Mouse (Mus musculus) megakaryocyte-erythroid progenitor cell, adult 5-6 weeks (primary cell): ENCODE data around the gene Cep164. TPM values are rescaled to one million over a fixed set of nuclear protein-coding genes. Genes with fewer than 3 reads are reported as not detected.
"Not testable (repeated sequence)": the region's sequence is repeated elsewhere in the genome, so short reads cannot be mapped to it uniquely, and the experiment has no call there.

Source experiments
- ATAC-seq: replicated peaks from 2 replicates; pipeline ENCODE4 v1.8.0; 2016; ENCODE audit warnings: mild to moderate bottlenecking, inconsistent platforms; ENCODE audit not compliant: severe bottlenecking, poor library complexity, low FRiP score, low TSS enrichment
- total RNA-seq, 2 experiments: library from RNA; stranded (forward) in 1 of 2; stranded (reverse) in 1 of 2; fragments of 200-1000, 215-1000 nt in 1 of 2; fragments of >200 nt in 1 of 2; fragmentation: Nextera tagmentation in 1 of 2; gene quantifications; 2 replicates each; pipeline ENCODE4 v1.2.3; 2014 to 2017

The Cep164 gene
- 15.8 and 30.3 TPM in 2 replicates for total RNA-seq (2014; fragmentation: Nextera tagmentation)
- 10.6 and 11.1 TPM in 2 replicates for total RNA-seq (2017)

GRCm38 (mm10) chr9:45828291-45828963 is at the start of gene Cep164:
Cep164 (minus strand) TSS chr9:45828691.
- peak; percentile 99 for ATAC-seq

GRCm38 (mm10) chr9:45877928-45878327 is 49.4 kb upstream of the Cep164 start:
- no peak for ATAC-seq

- no peak for ATAC-seq
Observed at GRCm38 (mm10) chr9:45870265-45870664, 41.8 kb upstream of the Cep164 start.

- no peak for ATAC-seq
Observed at GRCm38 (mm10) chr9:45869181-45869580, 40.7 kb upstream of the Cep164 start.

- no peak for ATAC-seq
Observed at GRCm38 (mm10) chr9:45861813-45862212, 33.3 kb upstream of the Cep164 start.

GRCm38 (mm10) chr9:45859364-45859763 is 30.9 kb upstream of the Cep164 start:
- ATAC-seq: no peak

GRCm38 (mm10) chr9:45854136-45854535 is 25.6 kb upstream of the Cep164 start:
- no peak for ATAC-seq

- ATAC-seq: no peak
Observed at GRCm38 (mm10) chr9:45853695-45854094, 25.2 kb upstream of the Cep164 start.

- ATAC-seq: no peak
Observed at GRCm38 (mm10) chr9:45851776-45852175, 23.3 kb upstream of the Cep164 start.

GRCm38 (mm10) chr9:45851330-45851729 is 22.8 kb upstream of the Cep164 start:
- ATAC-seq: no peak

GRCm38 (mm10) chr9:45850528-45851155 is 22.2 kb upstream of the Cep164 start:
- ATAC-seq: no peak

- no peak for ATAC-seq
Observed at GRCm38 (mm10) chr9:45849528-45850408, 21.3 kb upstream of the Cep164 start.

- no peak for ATAC-seq
Observed at GRCm38 (mm10) chr9:45846891-45847460, 18.5 kb upstream of the Cep164 start.

GRCm38 (mm10) chr9:45846176-45846575 is 17.7 kb upstream of the Cep164 start:
- ATAC-seq: not testable (repeated sequence)

- no peak for ATAC-seq
Observed at GRCm38 (mm10) chr9:45845541-45845940, 17.1 kb upstream of the Cep164 start.

- no peak for ATAC-seq
Observed at GRCm38 (mm10) chr9:45843780-45844179, 15.3 kb upstream of the Cep164 start.

GRCm38 (mm10) chr9:45843007-45843406 is 14.5 kb upstream of the Cep164 start:
- no peak for ATAC-seq

GRCm38 (mm10) chr9:45841458-45841857 is 13.0 kb upstream of the Cep164 start:
- no peak for ATAC-seq

GRCm38 (mm10) chr9:45840331-45840730 is 11.8 kb upstream of the Cep164 start:
- no peak for ATAC-seq

- no peak for ATAC-seq
Observed at GRCm38 (mm10) chr9:45839982-45840300, 11.4 kb upstream of the Cep164 start.
